Mouse (Mus musculus) C3H10T1/2 (cell line): ENCODE measurements around the gene Atl2. TPM values are rescaled to one million over a fixed set of nuclear protein-coding genes. Genes with fewer than 3 reads are reported as not detected.

ENCODE experiments used
- polyA plus RNA-seq, 2 experiments: library from polyadenylated mRNA; unstranded; fragments of >200 nt; fragmentation: generic; extraction: Trizol; gene quantifications; one replicate each; pipeline ENCODE4 v1.2.1; 2012; ENCODE audit warnings: missing spikeins in 2 of 2

The Atl2 gene
- 1 to 10 TPM in 1 of 2 experiments, under 1 TPM in 1; 0.71 to 5.2 TPM for polyA plus RNA-seq

GRCm38 (mm10) chr17:79895911-79896423 is at the start of gene Atl2:
Gene Atl2, minus strand, starts transcription at chr17:79896123.

Other genes starting within 250 kb of the Atl2 start
- 10 to 100 TPM in 1 of 2 experiments, 1 to 10 TPM in 1; 1.1 to 18.1 TPM for gene Cyp1b1, start 181.1 kb downstream of the Atl2 start, polyA plus RNA-seq
- gene Hnrnpll, start 166.2 kb upstream of the Atl2 start, polyA plus RNA-seq: 10 to 100 TPM in 1 of 2 experiments, 1 to 10 TPM in 1; 2.8 to 16.9 TPM
- gene Galm, start 231.3 kb upstream of the Atl2 start, polyA plus RNA-seq: 1 to 10 TPM in 1 of 2 experiments, under 1 TPM in 1; 0.43 to 3.8 TPM